Mouse (Mus musculus): ENCODE results near the gene Sigmar1.
"Not testable (repeated sequence)": the region's sequence is repeated elsewhere in the genome, so short reads cannot be mapped to it uniquely, and the experiment has no call there.

GRCm38 (mm10) chr4:41774002-41774401 lies 18.0 kb upstream of the Sigmar1 start, which contains the start of gene Ccl27a:
- TF ChIP-seq POLR2A (IDR thresholded peaks at IDR 0.05; ENCODE audit: low read depth, low read length); ZC3H11A (IDR thresholded peaks at IDR 0.05; ENCODE audit: low read depth, low read length); TCF12 (IDR thresholded peaks at IDR 0.05; ENCODE audit: low read depth, low read length); CTCF (conservative IDR thresholded peaks at IDR 0.05 in 1 of 2, IDR thresholded peaks at IDR 0.05 in 1 of 2; ENCODE audit: low read depth in 2 of 2, low read length in 2 of 2); MAX (IDR thresholded peaks at IDR 0.05; ENCODE audit: low read length); CHD1 (IDR thresholded peaks at IDR 0.05; ENCODE audit: low read depth, low read length); E2F4 (IDR thresholded peaks at IDR 0.05; ENCODE audit: insufficient replicate concordance, low read depth, low read length): not testable (repeated sequence)

Data from CH12.LX (cell line).